Mouse (Mus musculus): ENCODE data around the gene Tnrc6b. TPM values are rescaled to one million over a fixed set of nuclear protein-coding genes. Genes with fewer than 3 reads are reported as not detected.
A peak's percentile ranks its signal among the peaks of the same experiment; 100 is the strongest.

The Tnrc6b gene
- polyA plus RNA-seq (2012): 8.2 and 8.6 TPM in 2 replicates

GRCm38 (mm10) chr15:80710608-80711363 is at the start of gene Tnrc6b:
TSS of gene Tnrc6b (plus strand) at chr15:80711313.
- H3K36me3 ChIP-seq (ENCODE audit: control insufficient read depth): no peaks in the 10 kb centered on the region
- H3K27me3 ChIP-seq (ENCODE audit: control insufficient read depth): peaks cover 15% of the 10 kb centered on the region
- H3K4me3 ChIP-seq (replicated peaks): peak within 1 kb of the TSS; percentile 91
- TF ChIP-seq TAL1 (IDR thresholded peaks at IDR 0.05; ENCODE audit: low read length) (no peak), GATA1 (IDR thresholded peaks at IDR 0.05; ENCODE audit: low read length) (no peak)
- H3K9me3 ChIP-seq (ENCODE audit: control insufficient read depth, low read length): no peaks in the 10 kb centered on the region
- peaks cover 39% of the 10 kb centered on the region for H3K4me1 ChIP-seq (ENCODE audit: control insufficient read depth)

DNA sequence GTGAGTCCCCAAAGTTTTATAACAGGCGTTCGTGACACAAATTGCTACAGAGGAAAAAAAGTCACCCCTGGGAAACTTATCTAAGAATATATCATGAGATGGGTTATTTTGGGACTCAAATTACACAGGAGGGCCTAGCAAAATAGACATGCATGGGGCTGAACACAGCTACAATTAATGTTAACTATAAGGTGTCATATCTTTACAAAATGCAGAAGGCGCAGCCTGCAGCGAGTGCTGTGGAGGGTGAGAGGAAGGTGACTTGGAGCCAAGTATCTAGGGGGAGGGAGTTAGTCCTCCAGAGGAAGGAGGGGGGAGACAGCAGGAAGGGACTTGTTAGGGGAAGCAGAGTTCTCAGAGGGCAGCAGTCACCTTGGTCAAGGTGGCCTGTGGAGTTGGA is 46.7 kb upstream of the Tnrc6b start:
- Histone ChIP-seq H3K4me1 (ENCODE audit: control insufficient read depth) (no peaks in the 10 kb centered on the region), H3K27me3 (ENCODE audit: control insufficient read depth) (peaks cover 20% of the 10 kb centered on the region), H3K36me3 (ENCODE audit: control insufficient read depth) (no peaks in the 10 kb centered on the region), H3K9me3 (ENCODE audit: control insufficient read depth, low read length) (no peaks in the 10 kb centered on the region; the same call in 1 of the 2 replicates), H3K4me3 (replicated peaks) (no peak overlapping the region)
- TF ChIP-seq GATA1 (IDR thresholded peaks at IDR 0.05; ENCODE audit: low read length): no peak
- no peak for TF ChIP-seq TAL1 (IDR thresholded peaks at IDR 0.05; ENCODE audit: low read length)

DNA sequence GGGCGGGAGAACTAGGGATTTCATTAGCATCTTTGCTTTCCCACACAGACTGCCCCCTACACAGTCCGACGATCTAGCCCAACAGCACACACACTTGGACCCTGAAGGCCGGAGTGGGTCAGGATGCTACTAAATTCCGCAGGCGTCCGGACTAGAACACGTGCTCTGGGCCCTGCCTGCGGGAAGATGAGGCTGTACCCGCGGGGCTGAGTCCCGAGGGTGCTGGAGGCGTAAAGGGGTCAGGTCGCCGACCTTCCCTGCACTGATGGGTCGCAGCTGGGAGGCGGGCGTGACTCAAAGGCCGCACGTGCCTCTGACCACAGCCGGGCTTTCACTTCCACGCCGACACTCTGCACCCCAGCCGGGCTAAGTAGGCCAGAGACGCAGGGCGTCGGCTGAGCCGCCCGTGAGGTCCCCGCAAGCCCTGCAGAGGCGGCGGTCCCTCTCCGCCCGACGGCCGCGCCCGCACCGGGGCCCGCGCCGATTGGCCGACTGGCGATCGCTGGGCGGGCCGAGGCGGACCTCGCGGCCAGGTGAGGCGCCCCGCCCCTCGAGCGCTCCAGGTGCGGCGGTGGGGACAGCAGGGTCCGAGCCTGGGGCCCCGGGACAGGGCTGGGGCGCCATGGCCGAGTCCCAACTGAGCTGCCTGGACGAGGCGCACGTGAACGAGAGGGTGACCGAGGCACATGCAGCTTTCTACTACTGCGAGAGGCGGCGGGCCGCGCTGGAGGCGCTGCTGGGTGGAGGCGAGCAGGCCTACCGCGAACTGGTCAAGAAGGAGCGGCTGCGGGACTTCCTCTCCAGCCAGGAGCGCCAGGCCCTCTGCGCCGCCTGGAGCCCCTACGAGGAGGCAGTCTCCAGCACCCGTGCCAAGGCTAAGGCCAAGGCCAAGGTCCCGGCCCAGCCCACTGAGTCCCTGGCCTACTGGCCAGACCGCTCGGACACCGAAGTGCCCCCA is 39.5 kb upstream of the Tnrc6b start, which contains the start of gene Fam83f:
Gene Fam83f, plus strand, starts transcription at position 553 of the 958 bp plus-strand sequence.
- no peaks in the 10 kb centered on the region for H3K36me3 ChIP-seq (ENCODE audit: control insufficient read depth)
- peaks cover 58% of the 10 kb centered on the region for H3K27me3 ChIP-seq (ENCODE audit: control insufficient read depth)
- H3K4me1 ChIP-seq (ENCODE audit: control insufficient read depth): peaks cover 6% of the 10 kb centered on the region
- H3K4me3 ChIP-seq (replicated peaks): peak within 1 kb of the TSS; percentile 38
- peaks cover 3% of the 10 kb centered on the region; the same call in 1 of the 2 replicates for H3K9me3 ChIP-seq (ENCODE audit: control insufficient read depth, low read length)
- no peak for TF ChIP-seq TAL1 (IDR thresholded peaks at IDR 0.05; ENCODE audit: low read length)
- TF ChIP-seq GATA1 (IDR thresholded peaks at IDR 0.05; ENCODE audit: low read length): no peak

- Histone ChIP-seq H3K9me3 (ENCODE audit: control insufficient read depth, low read length) (peaks cover 3% of the 10 kb centered on the region; the same call in 1 of the 2 replicates), H3K27me3 (ENCODE audit: control insufficient read depth) (peaks cover 58% of the 10 kb centered on the region), H3K4me1 (ENCODE audit: control insufficient read depth) (peaks cover 6% of the 10 kb centered on the region), H3K4me3 (replicated peaks) (no peak overlapping the region), H3K36me3 (ENCODE audit: control insufficient read depth) (no peaks in the 10 kb centered on the region)
- TF ChIP-seq GATA1 (IDR thresholded peaks at IDR 0.05; ENCODE audit: low read length) (no peak), TAL1 (IDR thresholded peaks at IDR 0.05; ENCODE audit: low read length) (no peak)
These were observed 38.3 kb upstream of the Tnrc6b start for GRCm38 (mm10) chr15:80672810-80673209.

DNA sequence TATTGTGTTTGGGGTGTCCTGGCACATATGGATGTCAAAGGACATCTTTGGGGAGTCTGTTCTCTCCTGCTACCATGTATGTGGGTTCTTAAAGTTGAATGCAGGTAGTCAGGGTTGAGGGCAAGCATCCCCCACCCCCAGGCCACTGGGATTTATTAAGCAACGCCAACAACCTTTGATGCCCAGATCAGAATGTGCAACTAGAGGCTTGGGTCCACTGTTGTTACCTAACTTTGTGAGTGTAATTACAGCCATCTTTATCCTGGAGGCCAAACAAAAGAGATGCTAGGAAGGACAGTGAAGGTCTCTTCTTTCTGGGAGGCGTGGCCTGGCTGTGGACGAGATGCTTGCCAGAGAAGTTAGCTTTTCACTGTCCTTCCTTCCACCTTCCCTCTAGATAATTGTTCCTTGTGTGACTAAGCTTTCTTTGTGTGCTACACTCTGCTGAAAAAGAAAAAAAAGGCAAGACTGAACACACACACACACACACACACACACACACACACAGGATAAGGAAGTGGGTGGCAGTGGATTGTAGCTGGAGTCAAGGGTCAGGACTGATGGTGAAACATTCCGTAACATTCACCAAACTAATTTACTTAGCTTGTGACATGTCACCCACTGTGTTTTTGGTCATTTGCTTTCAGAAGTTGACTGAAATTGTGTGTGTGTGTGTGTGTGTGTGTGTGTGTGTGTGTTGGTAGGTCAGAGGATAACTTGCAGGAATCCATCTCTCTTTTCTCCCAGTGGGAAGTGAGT is 37.6 kb upstream of the Tnrc6b start:
- H3K4me1 ChIP-seq (ENCODE audit: control insufficient read depth): peaks cover 6% of the 10 kb centered on the region
- H3K9me3 ChIP-seq (ENCODE audit: control insufficient read depth, low read length): peaks cover 3% of the 10 kb centered on the region; the same call in 1 of the 2 replicates
- H3K4me3 ChIP-seq (replicated peaks): no peak overlapping the region
- peaks cover 58% of the 10 kb centered on the region for H3K27me3 ChIP-seq (ENCODE audit: control insufficient read depth)
- H3K36me3 ChIP-seq (ENCODE audit: control insufficient read depth): no peaks in the 10 kb centered on the region
- TF ChIP-seq TAL1 (IDR thresholded peaks at IDR 0.05; ENCODE audit: low read length): no peak
- TF ChIP-seq GATA1 (IDR thresholded peaks at IDR 0.05; ENCODE audit: low read length): no peak

GRCm38 (mm10) chr15:80674700-80675099 is 36.4 kb upstream of the Tnrc6b start:
- H3K27me3 ChIP-seq (ENCODE audit: control insufficient read depth): peaks cover 53% of the 10 kb centered on the region
- H3K4me1 ChIP-seq (ENCODE audit: control insufficient read depth): peaks cover 6% of the 10 kb centered on the region
- H3K36me3 ChIP-seq (ENCODE audit: control insufficient read depth): no peaks in the 10 kb centered on the region
- H3K4me3 ChIP-seq (replicated peaks): no peak overlapping the region
- TF ChIP-seq TAL1 (IDR thresholded peaks at IDR 0.05; ENCODE audit: low read length) (no peak), GATA1 (IDR thresholded peaks at IDR 0.05; ENCODE audit: low read length) (no peak)
- peaks cover 3% of the 10 kb centered on the region; the same call in 1 of the 2 replicates for H3K9me3 ChIP-seq (ENCODE audit: control insufficient read depth, low read length)

DNA sequence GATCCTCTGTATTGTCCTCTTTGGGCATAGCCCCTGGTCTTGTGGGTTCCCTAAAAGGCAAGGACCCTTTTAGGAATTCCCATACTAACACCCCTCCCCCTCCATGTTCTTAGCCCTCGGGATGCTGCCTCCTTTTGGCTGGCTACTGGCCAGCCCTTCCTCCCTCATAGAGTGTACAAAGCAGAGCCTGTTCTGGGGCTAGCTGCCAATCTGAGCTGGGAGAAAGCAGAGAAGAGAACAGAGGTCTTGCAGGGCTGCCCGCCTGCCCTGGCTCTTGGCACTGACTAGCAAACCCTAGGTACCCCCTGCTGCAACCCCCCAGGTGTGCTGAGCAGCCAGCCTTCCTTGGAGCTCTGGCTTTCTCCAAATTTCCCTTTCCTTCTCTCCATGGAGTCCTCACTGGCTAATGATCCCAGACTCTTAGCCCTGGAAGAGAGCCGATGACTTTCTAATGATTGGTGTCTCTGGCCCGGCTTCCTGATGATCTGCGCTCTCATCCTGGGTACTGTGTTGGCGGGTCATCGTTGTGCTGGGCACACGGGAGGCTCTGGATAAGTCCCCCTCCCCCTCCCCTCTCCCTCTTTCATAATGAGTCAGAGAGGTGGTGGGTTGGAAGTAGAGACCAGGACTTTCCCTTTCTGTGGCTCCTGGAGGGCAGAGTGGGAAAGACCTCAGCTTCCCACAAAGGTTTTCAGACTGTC is 31.4 kb upstream of the Tnrc6b start:
- H3K36me3 ChIP-seq (ENCODE audit: control insufficient read depth): no peaks in the 10 kb centered on the region
- H3K4me3 ChIP-seq (replicated peaks): no peak overlapping the region
- H3K27me3 ChIP-seq (ENCODE audit: control insufficient read depth): peaks cover 6% of the 10 kb centered on the region
- TF ChIP-seq GATA1 (IDR thresholded peaks at IDR 0.05; ENCODE audit: low read length): no peak
- no peak for TF ChIP-seq TAL1 (IDR thresholded peaks at IDR 0.05; ENCODE audit: low read length)
- H3K9me3 ChIP-seq (ENCODE audit: control insufficient read depth, low read length): no peaks in the 10 kb centered on the region
- H3K4me1 ChIP-seq (ENCODE audit: control insufficient read depth): no peaks in the 10 kb centered on the region; the same call in 1 of the 2 replicates

All from erythroblast, embryonic 14.5 days (primary cell).